Mouse (Mus musculus) naive thymus-derived CD4-positive, alpha-beta T cell, adult 5 months (primary cell): ENCODE measurements around the gene Pus10. TPM values are rescaled to one million over a fixed set of nuclear protein-coding genes. Genes with fewer than 3 reads are reported as not detected.

Experiments
- polyA plus RNA-seq: library from polyadenylated mRNA; unstranded; fragments of 100-300 nt; shearing (Covaris generic); gene quantifications from one replicate; pipeline ENCODE4 v1.2.1, GENCODE M21; 2017

The Pus10 gene
- 12.7 TPM for polyA plus RNA-seq

GRCm38 (mm10) chr11:23665311-23665786 lies at the start of gene Pus10:
Gene Pus10 (plus strand): TSS chr11:23665674.

GRCm38 (mm10) chr11:23632945-23633878 lies 32.3 kb upstream of the Pus10 start, which contains the start of gene 0610010F05Rik:
Gene 0610010F05Rik (minus strand): TSS chr11:23633639.

GRCm38 (mm10) chr11:23665798-23666501 lies 476 bp downstream of the Pus10 start, which contains the start of gene Pex13:
Gene Pex13 (minus strand): TSS chr11:23665959.

GRCm38 (mm10) chr11:23770760-23771506 lies 105.5 kb downstream of the Pus10 start, which contains the start of gene Rel:
Gene Rel (minus strand): TSS chr11:23770970.

Other genes with a start within 250 kb of the Pus10 start
- 98.1 TPM for gene Ahsa2, start 167.6 kb upstream of the Pus10 start, polyA plus RNA-seq
- not detected for gene 1700093K21Rik, start 144.5 kb upstream of the Pus10 start, polyA plus RNA-seq
- gene 0610010F05Rik, start 32.0 kb upstream of the Pus10 start, polyA plus RNA-seq = 11.0 TPM
- gene Pex13, start 285 bp downstream of the Pus10 start, polyA plus RNA-seq = 38.1 TPM
- 59.9 TPM for gene Rel, start 105.3 kb downstream of the Pus10 start, polyA plus RNA-seq
- 39.2 TPM for gene Papolg, start 229.6 kb downstream of the Pus10 start, polyA plus RNA-seq